Mouse (Mus musculus) liver (tissue): ENCODE results near the gene Arhgap30.

Experiments
- DNase-seq: peaks from one replicate; pipeline ENCODE4 v3.0.0-alpha.2; 2020; ENCODE audit warnings: mixed read lengths

Gene Arhgap30

DNA sequence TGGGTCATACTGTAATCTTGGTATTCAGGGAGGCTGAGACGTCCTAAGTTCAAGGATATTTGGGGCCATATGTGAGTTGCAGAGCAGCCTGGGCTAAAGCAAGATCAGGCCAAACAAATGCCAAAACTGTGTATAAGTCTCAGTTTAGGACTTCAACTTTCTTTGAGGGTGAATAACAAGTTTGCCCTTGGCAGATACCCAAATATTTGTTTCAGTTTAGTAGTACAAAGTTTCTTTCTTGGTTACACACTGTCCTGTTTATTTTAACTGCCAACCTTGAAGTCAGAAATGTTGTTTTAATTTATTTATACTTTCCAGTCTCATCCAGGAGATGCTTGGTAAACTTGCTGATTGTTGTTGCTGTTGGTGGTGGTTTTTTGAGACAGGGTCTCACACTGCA lies 47.2 kb downstream of the Arhgap30 start:
- DNase-seq, result no peak

GRCm38 (mm10) chr1:171437264-171438013 lies 48.7 kb downstream of the Arhgap30 start, which contains the start of gene F11r:
Gene F11r (plus strand): TSS chr1:171437535.
- peak; percentile 82 for DNase-seq

GRCm38 (mm10) chr1:171438014-171438670 lies 49.4 kb downstream of the Arhgap30 start:
- no peak for DNase-seq

DNA sequence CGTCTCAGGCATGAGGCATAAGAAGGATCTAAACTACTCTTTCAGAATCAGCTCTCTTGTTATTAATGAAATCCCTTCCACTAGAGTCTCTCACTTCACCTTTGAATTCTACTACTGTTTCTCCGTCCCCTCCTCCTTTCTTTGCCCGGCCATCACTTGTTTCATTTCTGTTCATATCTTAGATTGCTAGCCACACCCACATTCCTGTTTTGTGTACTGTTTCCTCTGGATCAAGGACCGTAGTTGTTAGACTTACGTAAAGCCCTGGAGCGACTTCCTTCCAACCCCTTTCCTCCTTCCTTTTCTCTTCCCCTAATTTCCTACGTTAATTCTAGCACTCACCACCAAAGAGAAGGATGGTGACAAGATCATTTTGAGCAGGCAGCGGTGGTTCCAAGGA lies 50.3 kb downstream of the Arhgap30 start:
- DNase-seq, result no peak

GRCm38 (mm10) chr1:171440025-171440725 lies 51.4 kb downstream of the Arhgap30 start:
- peak; percentile 18 for DNase-seq

GRCm38 (mm10) chr1:171441466-171442412 lies 53.0 kb downstream of the Arhgap30 start:
- peak; percentile 28 for DNase-seq

- DNase-seq, result no peak
Observed at GRCm38 (mm10) chr1:171442413-171442760, 53.6 kb downstream of the Arhgap30 start.

DNA sequence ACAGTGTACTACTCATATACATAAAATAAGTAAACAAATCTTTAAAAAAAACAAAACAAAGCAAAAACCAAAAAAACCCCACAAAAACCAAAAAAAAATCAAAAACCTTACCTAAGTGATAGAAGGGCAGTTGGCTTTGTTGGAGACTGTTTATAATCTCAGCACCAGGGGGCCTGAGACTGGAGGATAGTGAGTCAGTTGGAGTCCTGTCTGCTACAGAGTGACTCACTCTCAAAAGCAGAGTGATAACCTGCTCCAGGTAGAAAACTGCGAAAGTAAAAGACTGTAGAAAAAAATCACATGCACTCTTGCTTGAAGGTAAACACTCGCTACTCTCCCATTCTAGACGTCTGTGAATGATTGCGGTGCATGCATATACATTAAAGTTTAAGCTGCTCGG lies 56.3 kb downstream of the Arhgap30 start:
- DNase-seq, result no peak

DNA sequence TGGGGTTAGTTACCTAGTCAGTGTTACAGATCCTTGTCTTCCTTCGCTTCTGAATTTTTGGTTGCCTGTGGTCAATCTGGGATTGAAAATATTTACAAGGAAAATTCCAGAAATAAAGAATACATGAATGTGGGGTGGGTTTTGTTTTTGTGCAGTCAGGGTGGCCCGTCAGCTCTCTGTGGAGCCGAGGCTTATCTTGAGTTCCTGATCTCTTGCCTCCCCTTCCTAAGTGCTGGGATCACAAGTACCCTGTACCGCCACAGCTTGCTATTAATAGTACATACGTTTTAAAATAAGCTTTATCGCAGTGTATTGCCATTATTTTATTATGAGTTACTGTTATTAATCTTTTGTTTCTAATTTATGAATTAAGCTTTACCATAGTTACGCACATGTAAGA lies 58.1 kb downstream of the Arhgap30 start:
- no peak for DNase-seq

- no peak for DNase-seq
Observed at GRCm38 (mm10) chr1:171447692-171448091, 58.9 kb downstream of the Arhgap30 start.

DNA sequence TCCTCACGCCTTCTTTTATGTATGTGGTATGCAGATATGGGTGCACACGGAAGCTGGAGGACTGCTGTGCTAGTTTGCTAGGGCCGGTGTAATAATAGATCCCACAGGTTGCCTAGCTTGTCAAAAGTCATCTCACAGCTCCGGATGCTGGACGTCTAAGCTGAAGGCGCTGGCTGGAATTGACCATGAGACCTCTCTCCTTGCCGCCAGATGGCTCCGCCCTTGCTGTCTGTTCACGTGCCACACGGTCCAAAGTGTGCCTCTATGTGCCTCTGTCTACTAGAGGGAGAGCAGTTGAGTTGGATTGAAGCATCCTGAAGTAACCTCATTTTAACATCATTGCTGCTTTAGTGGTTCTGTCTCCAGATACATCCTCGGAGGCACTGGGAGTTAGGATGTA lies 61.3 kb downstream of the Arhgap30 start:
- DNase-seq, result no peak

GRCm38 (mm10) chr1:171451001-171451400 lies 62.2 kb downstream of the Arhgap30 start:
- no peak for DNase-seq

DNA sequence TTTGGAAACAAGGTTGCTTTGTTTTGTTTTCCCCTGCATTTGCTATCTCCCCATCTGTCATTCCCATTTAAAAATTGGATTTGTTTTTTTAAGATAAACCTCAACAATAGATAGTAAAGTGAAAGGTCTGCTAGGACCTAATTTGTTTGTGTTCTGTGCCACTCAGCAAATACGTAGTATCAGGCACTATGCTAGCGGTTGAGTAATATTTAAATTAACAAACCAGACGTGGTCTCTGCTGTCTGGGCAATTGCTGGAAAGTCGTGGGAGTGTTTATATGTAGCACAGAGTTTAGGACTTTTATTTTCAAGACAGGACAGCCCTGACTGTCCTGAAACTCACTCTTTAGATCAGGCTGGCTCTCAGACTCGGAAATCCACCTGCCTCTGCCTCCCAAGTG lies 63.8 kb downstream of the Arhgap30 start:
- no peak for DNase-seq

DNA sequence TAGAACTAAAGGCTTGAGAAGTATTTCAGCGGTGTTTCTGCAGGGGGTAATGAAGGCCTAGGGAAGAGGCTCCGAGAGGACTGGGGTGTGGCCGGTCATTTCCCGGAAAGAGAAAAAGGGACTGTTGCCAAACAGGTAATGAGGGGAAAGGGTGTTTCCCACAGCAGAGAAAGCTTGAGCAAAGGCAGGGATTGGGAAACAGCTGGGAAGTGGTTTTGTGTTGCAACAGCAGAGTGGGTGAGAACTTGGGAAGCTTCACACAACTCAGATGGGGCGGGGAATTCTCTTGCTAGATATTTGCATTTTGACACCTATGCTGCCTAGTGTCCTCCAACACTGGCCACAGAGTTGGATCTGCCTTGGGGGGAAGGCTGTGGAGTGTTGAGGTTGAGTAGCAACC lies 64.2 kb downstream of the Arhgap30 start:
- DNase-seq, result peak; percentile 11

DNA sequence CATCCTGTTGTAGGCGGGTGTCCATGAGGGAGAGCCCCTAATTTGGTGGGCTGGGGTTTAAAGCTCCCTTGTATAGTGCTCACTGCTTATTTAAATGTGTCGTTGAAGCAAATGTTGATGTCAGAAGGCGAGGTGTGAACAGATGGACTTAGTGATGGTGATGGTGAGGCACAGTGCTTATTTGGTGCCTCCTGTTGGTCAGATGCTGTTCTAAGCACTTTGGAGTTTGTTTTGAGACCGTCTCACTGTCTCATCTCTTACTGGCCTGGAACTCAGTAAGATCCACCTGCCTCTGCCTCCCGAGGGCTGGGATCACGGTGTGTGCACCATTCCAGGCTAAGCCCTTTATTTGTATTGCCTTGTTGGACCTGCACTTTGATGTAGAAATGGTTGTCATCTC lies 66.2 kb downstream of the Arhgap30 start:
- no peak for DNase-seq

- no peak for DNase-seq
Observed at GRCm38 (mm10) chr1:171457568-171457967, 68.8 kb downstream of the Arhgap30 start.

GRCm38 (mm10) chr1:171459791-171460190 lies 71.0 kb downstream of the Arhgap30 start:
- no peak for DNase-seq
